Mouse (Mus musculus): ENCODE results near the gene Rpl11.
"Not testable (repeated sequence)": the region's sequence is repeated elsewhere in the genome, so short reads cannot be mapped to it uniquely, and the experiment has no call there.

Rpl11 gene

GRCm38 (mm10) chr4:136025350-136025749 lies 27.9 kb downstream of the Rpl11 start:
- DNase-seq: no peak

- no peak for DNase-seq
Measured at GRCm38 (mm10) chr4:136022924-136023323, 30.3 kb downstream of the Rpl11 start.

GRCm38 (mm10) chr4:136021549-136022047 lies 31.6 kb downstream of the Rpl11 start, which contains the start of gene Eloa:
Gene Eloa, minus strand, starts transcription at chr4:136021763.
- DNase-seq: peak; percentile 98

- DNase-seq: no peak
Measured at GRCm38 (mm10) chr4:136020743-136021548, 32.3 kb downstream of the Rpl11 start.

- DNase-seq: no peak
Measured at GRCm38 (mm10) chr4:136016059-136016602, 37.1 kb downstream of the Rpl11 start.

- no peak for DNase-seq
Measured at GRCm38 (mm10) chr4:136010586-136010985, 42.6 kb downstream of the Rpl11 start.

- no peak for DNase-seq
Measured at GRCm38 (mm10) chr4:136008782-136009447, 44.3 kb downstream of the Rpl11 start.

GRCm38 (mm10) chr4:136006821-136007220 lies 46.4 kb downstream of the Rpl11 start:
- no peak for DNase-seq

- no peak for DNase-seq
Measured at GRCm38 (mm10) chr4:136004921-136005320, 48.3 kb downstream of the Rpl11 start.

GRCm38 (mm10) chr4:136004107-136004675 lies 49.0 kb downstream of the Rpl11 start:
- DNase-seq: no peak

- DNase-seq: no peak
Measured at GRCm38 (mm10) chr4:135995118-135995517, 58.1 kb downstream of the Rpl11 start.

GRCm38 (mm10) chr4:135993941-135994340 lies 59.3 kb downstream of the Rpl11 start:
- no peak for DNase-seq

- DNase-seq: no peak
Measured at GRCm38 (mm10) chr4:135987714-135988113, 65.5 kb downstream of the Rpl11 start.

- peak; percentile 93 for DNase-seq
Measured at GRCm38 (mm10) chr4:135986943-135987710, 66.1 kb downstream of the Rpl11 start, which contains the start of gene Pithd1. Gene Pithd1, minus strand, starts transcription at chr4:135987264.

- no peak for DNase-seq
Measured at GRCm38 (mm10) chr4:135986301-135986942, 66.8 kb downstream of the Rpl11 start.

- DNase-seq: no peak
Measured at GRCm38 (mm10) chr4:135985769-135986168, 67.5 kb downstream of the Rpl11 start.

GRCm38 (mm10) chr4:135985193-135985592 lies 68.0 kb downstream of the Rpl11 start:
- no peak for DNase-seq

GRCm38 (mm10) chr4:135984556-135984955 lies 68.7 kb downstream of the Rpl11 start:
- no peak for DNase-seq

GRCm38 (mm10) chr4:135981524-135982063 lies 71.6 kb downstream of the Rpl11 start:
- DNase-seq: no peak

- not testable (repeated sequence) for DNase-seq
Measured at GRCm38 (mm10) chr4:135980223-135980622, 73.0 kb downstream of the Rpl11 start.

Measured in right cerebral cortex, postnatal 4 days (tissue).